Mouse (Mus musculus) MEL (cell line): Measurements from ENCODE around the gene Ntn4. TPM values are rescaled to one million over a fixed set of nuclear protein-coding genes. Genes with fewer than 3 reads are reported as not detected.

ENCODE experiments used
- DNase-seq: peaks from one replicate; pipeline ENCODE4 v3.0.0; 2011; ENCODE audit warnings: low read depth, low spot score
- H3K27ac ChIP-seq: 2 replicates; pipeline ENCODE4 v1.5.1; 2012; ENCODE audit warnings: low read depth, mild to moderate bottlenecking, control low read depth, low read length, moderate library complexity; ENCODE audit not compliant: control insufficient read depth
- H3K27me3 ChIP-seq, 2 experiments: fragments of 150-350 bp in 1 of 2; sonication (generic) in 1 of 2; 2 replicates each; pipeline ENCODE4 v1.6.1; 2012; ENCODE audit warnings: low read length in 2 of 2, mild to moderate bottlenecking in 2 of 2, improper control_type of control experiment in 1 of 2, moderate library complexity in 1 of 2; ENCODE audit not compliant: insufficient read depth in 2 of 2, control insufficient read depth in 1 of 2
- H3K36me3 ChIP-seq, 2 experiments: 2 replicates each; pipeline ENCODE4 v1.6.1; 2012 to 2014; ENCODE audit warnings: low read length in 2 of 2, improper control_type of control experiment in 1 of 2, inconsistent platforms in 1 of 2, mild to moderate bottlenecking in 1 of 2; ENCODE audit not compliant: insufficient read depth in 2 of 2, control insufficient read depth in 1 of 2
- H3K4me1 ChIP-seq, 2 experiments: fragments of 150-350 bp in 1 of 2; sonication (generic) in 1 of 2; 2 replicates each; pipeline ENCODE4 v1.6.1; 2012; ENCODE audit warnings: low read length in 2 of 2, improper control_type of control experiment in 1 of 2, mild to moderate bottlenecking in 1 of 2; ENCODE audit not compliant: insufficient read depth in 2 of 2, control insufficient read depth in 1 of 2
- H3K4me3 ChIP-seq, 2 experiments: fragments of 150-350 bp in 1 of 2; sonication (generic) in 1 of 2; 2 replicates each; pipeline ENCODE4 v1.5.1; 2012; ENCODE audit warnings: low read depth in 2 of 2, low read length in 2 of 2, mild to moderate bottlenecking in 2 of 2, moderate library complexity in 2 of 2, control low read depth in 1 of 2, improper control_type of control experiment in 1 of 2; ENCODE audit not compliant: control insufficient read depth in 1 of 2, insufficient read depth in 1 of 2
- H3K79me2 ChIP-seq: 2 replicates; pipeline ENCODE4 v1.6.1; 2012; ENCODE audit warnings: mild to moderate bottlenecking, low read length, moderate library complexity; ENCODE audit not compliant: control insufficient read depth, poor library complexity, insufficient read depth
- H3K9ac ChIP-seq: 2 replicates; pipeline ENCODE4 v1.6.1; 2012; ENCODE audit warnings: low read depth, mild to moderate bottlenecking, control low read depth, low read length, moderate library complexity; ENCODE audit not compliant: control insufficient read depth, poor library complexity, severe bottlenecking
- H3K9me3 ChIP-seq: fragments of 150-350 bp; sonication (generic); replicated peaks from 2 replicates; pipeline ENCODE4 v1.6.1; 2012; ENCODE audit warnings: mild to moderate bottlenecking, low read length, improper control_type of control experiment, moderate library complexity; ENCODE audit not compliant: insufficient read depth
- BHLHE40 ChIP-seq: IDR thresholded peaks from 2 replicates; pipeline ENCODE4 v1.6.1; 2012; ENCODE audit warnings: low read depth, mild to moderate bottlenecking, inconsistent platforms, low read length, improper control_type of control experiment, borderline replicate concordance
- CHD1 ChIP-seq: IDR thresholded peaks from 2 replicates; pipeline ENCODE4 v1.6.1; 2012; ENCODE audit warnings: low read depth, mild to moderate bottlenecking, inconsistent platforms, low read length, improper control_type of control experiment
- CHD2 ChIP-seq: IDR thresholded peaks from 2 replicates; pipeline ENCODE4 v1.6.1; 2011; ENCODE audit warnings: low read length, improper control_type of control experiment
- CTCF ChIP-seq, 3 experiments: IDR thresholded peaks in 2 of 3; conservative IDR thresholded peaks in 1 of 3; 2 replicates each; pipeline ENCODE4 v1.5.1; 2011 to 2012; ENCODE audit warnings: low read length in 3 of 3, low read depth in 2 of 3, mild to moderate bottlenecking in 2 of 3, improper control_type of control experiment in 1 of 3, inconsistent platforms in 1 of 3, mixed read lengths in 1 of 3, moderate library complexity in 1 of 3; ENCODE audit not compliant: control insufficient read depth in 1 of 3, insufficient read depth in 1 of 3, poor library complexity in 1 of 3, severe bottlenecking in 1 of 3
- ELF1 ChIP-seq: IDR thresholded peaks from 2 replicates; pipeline ENCODE4 v1.6.1; 2014; ENCODE audit warnings: low read depth, mild to moderate bottlenecking, inconsistent platforms, low read length, improper control_type of control experiment, moderate library complexity
- ETS1 ChIP-seq: IDR thresholded peaks from 2 replicates; pipeline ENCODE4 v1.6.1; 2012; ENCODE audit warnings: low read depth, mild to moderate bottlenecking, inconsistent platforms, low read length, improper control_type of control experiment, moderate library complexity
- GABPA ChIP-seq: IDR thresholded peaks from 2 replicates; pipeline ENCODE4 v1.6.1; 2012; ENCODE audit warnings: low read depth, mild to moderate bottlenecking, inconsistent platforms, low read length, improper control_type of control experiment, moderate library complexity
- HCFC1 ChIP-seq: IDR thresholded peaks from 2 replicates; pipeline ENCODE4 v1.6.1; 2012; ENCODE audit warnings: low read depth, mild to moderate bottlenecking, inconsistent platforms, low read length, improper control_type of control experiment, moderate library complexity
- JUND ChIP-seq: IDR thresholded peaks from 2 replicates; pipeline ENCODE4 v1.6.1; 2011; ENCODE audit warnings: low read depth, mild to moderate bottlenecking, improper control_type of control experiment, low read length
- KAT2A ChIP-seq: conservative IDR thresholded peaks from 2 replicates; pipeline ENCODE4 v1.6.1; 2012; ENCODE audit warnings: low read depth, low read length, improper control_type of control experiment, inconsistent platforms
- MAX ChIP-seq: IDR thresholded peaks from 2 replicates; pipeline ENCODE4 v1.6.1; 2011; ENCODE audit warnings: low read length, improper control_type of control experiment
- MXI1 ChIP-seq: IDR thresholded peaks from 2 replicates; pipeline ENCODE4 v1.6.1; 2011; ENCODE audit warnings: mild to moderate bottlenecking, low read depth, low read length, improper control_type of control experiment
- NELFE ChIP-seq: IDR thresholded peaks from 2 replicates; pipeline ENCODE4 v1.6.1; 2011; ENCODE audit warnings: low read depth, low read length, improper control_type of control experiment
- NRF1 ChIP-seq: IDR thresholded peaks from 2 replicates; pipeline ENCODE4 v1.6.1; 2014; ENCODE audit warnings: low read depth, mild to moderate bottlenecking, inconsistent platforms, low read length, improper control_type of control experiment, moderate library complexity; ENCODE audit not compliant: poor library complexity, insufficient read depth, severe bottlenecking
- POLR2AphosphoS2 ChIP-seq: IDR thresholded peaks from 2 replicates; pipeline ENCODE4 v1.6.1; 2011; ENCODE audit warnings: low read length, improper control_type of control experiment
- POLR2AphosphoS5 ChIP-seq: IDR thresholded peaks from 2 replicates; pipeline ENCODE4 v1.6.1; 2012; ENCODE audit warnings: low read depth, borderline replicate concordance, mild to moderate bottlenecking, inconsistent platforms, low read length, moderate library complexity, mixed read lengths
- RAD21 ChIP-seq: IDR thresholded peaks from 2 replicates; pipeline ENCODE4 v1.6.1; 2011; ENCODE audit warnings: mild to moderate bottlenecking, low read depth, low read length, improper control_type of control experiment
- SMC3 ChIP-seq: IDR thresholded peaks from 2 replicates; pipeline ENCODE4 v1.6.1; 2011; ENCODE audit warnings: low read depth, low read length, improper control_type of control experiment
- TAL1 ChIP-seq: IDR thresholded peaks from 2 replicates; pipeline ENCODE4 v1.6.1; 2012; ENCODE audit warnings: mild to moderate bottlenecking, inconsistent platforms, low read length, moderate library complexity, mixed read lengths
- TBP ChIP-seq: IDR thresholded peaks from 2 replicates; pipeline ENCODE4 v1.8.0; 2011; ENCODE audit warnings: low read depth, low read length, improper control_type of control experiment
- UBTF ChIP-seq: IDR thresholded peaks from 2 replicates; pipeline ENCODE4 v1.6.1; 2012; ENCODE audit warnings: low read depth, mild to moderate bottlenecking, inconsistent platforms, low read length, improper control_type of control experiment, moderate library complexity, borderline replicate concordance; ENCODE audit not compliant: insufficient read depth
- USF1 ChIP-seq: IDR thresholded peaks from 2 replicates; pipeline ENCODE4 v1.6.1; 2014; ENCODE audit warnings: low read depth, mild to moderate bottlenecking, inconsistent platforms, low read length, improper control_type of control experiment, moderate library complexity
- ZNF384 ChIP-seq: IDR thresholded peaks from 2 replicates; pipeline ENCODE4 v1.6.1; 2012; ENCODE audit warnings: low read depth, mild to moderate bottlenecking, inconsistent platforms, low read length, improper control_type of control experiment
- polyA plus RNA-seq, 2 experiments: library from polyadenylated mRNA; stranded (reverse) in 1 of 2; unstranded in 1 of 2; fragments of >175 nt in 1 of 2; fragments of >200 nt in 1 of 2; gene quantifications; 2 replicates each; pipeline versions ENCODE4 v1.2.1 to v1.2.4; 2012; ENCODE audit warnings: low replicate concordance in 2 of 2, low read depth in 1 of 2; ENCODE audit not compliant: insufficient read length in 2 of 2, insufficient read depth in 1 of 2, missing spikeins in 1 of 2
- total RNA-seq: library from RNA; depleted of rRNA; stranded (reverse); fragments of 300-350 nt; gene quantifications from 2 replicates; pipeline ENCODE4 v1.2.3, GENCODE M21; 2012

The Ntn4 gene
- total and polyA plus RNA-seq, 3 experiments: not detected

DNA sequence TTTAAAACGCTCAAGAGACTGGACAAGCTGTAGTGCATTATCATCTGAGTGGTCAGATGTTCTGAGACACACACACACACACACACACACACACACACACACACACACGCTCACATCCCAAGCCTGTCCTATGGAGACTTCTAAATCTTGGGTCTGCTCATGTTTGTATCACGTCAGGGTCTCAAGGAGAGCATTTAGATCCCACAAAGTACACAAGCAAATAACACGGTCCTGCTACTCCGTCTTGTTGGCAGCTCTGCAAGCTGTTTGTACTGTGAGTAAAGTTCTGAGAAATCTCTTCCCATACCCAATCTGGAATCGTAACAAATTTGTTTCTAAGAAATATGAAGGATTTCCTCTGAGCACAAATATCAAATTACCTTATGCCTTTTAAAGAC, 67.6 kb downstream of the Ntn4 start:
- no peaks in the 10 kb centered on the region for H3K36me3 ChIP-seq
- H3K27me3 ChIP-seq: no peaks in the 10 kb centered on the region; a peak in 2 of 4 replicates
- H3K4me3 ChIP-seq: no peak overlapping the region
- no peak overlapping the region for H3K9ac ChIP-seq
- H3K27ac ChIP-seq: no peak overlapping the region
- H3K9me3 ChIP-seq: no peaks in the 10 kb centered on the region
- no peaks in the 10 kb centered on the region for H3K4me1 ChIP-seq
- no peak for DNase-seq
- TF ChIP-seq NRF1: no peak
- no peak for TF ChIP-seq JUND
- no peak for TF ChIP-seq ZNF384
- no peak for TF ChIP-seq CHD1
- TF ChIP-seq, all 39 proteins: peak for 0
- no peaks in the 10 kb centered on the region for H3K79me2 ChIP-seq

DNA sequence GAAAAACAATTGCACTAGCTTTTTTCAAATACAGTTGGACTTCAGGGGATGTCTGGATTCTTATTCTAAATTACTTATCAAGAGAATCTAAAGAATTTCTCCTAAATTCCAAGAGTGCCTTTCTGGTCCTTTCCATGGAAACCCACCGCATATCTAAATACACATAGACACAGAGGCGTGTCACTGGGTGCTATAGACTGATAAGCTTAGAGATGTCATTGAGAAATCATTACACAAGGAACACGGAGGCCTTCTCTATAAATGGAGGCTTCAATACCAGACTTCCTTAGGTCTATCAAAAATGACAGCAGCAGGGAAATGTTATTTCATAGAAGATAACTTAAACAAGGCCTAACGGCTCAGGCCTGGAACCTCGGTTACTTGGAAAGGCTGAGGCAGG, 68.0 kb downstream of the Ntn4 start:
- H3K27ac ChIP-seq: no peak overlapping the region
- no peak overlapping the region for H3K9ac ChIP-seq
- no peak for TF ChIP-seq ETS1
- TF ChIP-seq GABPA: no peak
- TF ChIP-seq POLR2AphosphoS5: no peak
- no peak for TF ChIP-seq ZNF384
- no peak for TF ChIP-seq MXI1
- TF ChIP-seq KAT2A: no peak

DNA sequence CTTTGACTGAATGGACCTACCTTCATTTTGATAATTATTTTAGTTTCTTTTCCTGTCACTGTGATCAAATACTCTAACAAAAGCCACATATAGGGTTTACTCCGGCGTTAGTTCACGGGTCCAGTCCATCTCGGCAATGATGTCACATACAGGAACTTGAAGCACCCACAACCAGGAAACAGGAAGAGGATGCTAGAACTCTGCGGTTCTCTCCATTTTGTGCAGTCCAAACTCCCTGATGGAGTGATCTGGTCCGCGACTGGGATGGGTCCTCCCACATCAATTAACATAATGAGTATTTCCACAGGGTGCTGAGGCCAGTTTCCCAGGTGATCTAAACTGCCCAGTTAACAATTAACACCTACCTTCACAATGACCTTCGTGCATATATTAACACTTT, 69.1 kb downstream of the Ntn4 start:
- Histone ChIP-seq H3K4me1 (no peaks in the 10 kb centered on the region), H3K27me3 (no peaks in the 10 kb centered on the region; a peak in 1 of 4 replicates), H3K4me3 (no peak overlapping the region), H3K79me2 (no peaks in the 10 kb centered on the region), H3K9me3 (no peaks in the 10 kb centered on the region), H3K9ac (no peak overlapping the region), H3K36me3 (no peaks in the 10 kb centered on the region), H3K27ac (no peak overlapping the region)
- DNase-seq: no peak
- TF ChIP-seq KAT2A (no peak), SMC3 (no peak), RAD21 (no peak), ELF1 (no peak), TAL1 (no peak), TBP (no peak), BHLHE40 (no peak), POLR2AphosphoS2 (no peak), MAX (no peak), CHD2 (no peak), USF1 (no peak), UBTF (no peak), CTCF (IDR thresholded peaks at IDR 0.05 in 2 of 3, conservative IDR thresholded peaks at IDR 0.05 in 1 of 3; ENCODE audit: control insufficient read depth in 1 of 3, insufficient read depth in 1 of 3, low read depth in 2 of 3, low read length in 3 of 3, poor library complexity in 1 of 3, severe bottlenecking in 1 of 3) (no peak), NELFE (no peak), MXI1 (no peak), HCFC1 (no peak)

More for the DNA sequence above, 68.0 kb downstream of the Ntn4 start:
- Histone ChIP-seq H3K9me3 (no peaks in the 10 kb centered on the region), H3K36me3 (no peaks in the 10 kb centered on the region), H3K27me3 (no peaks in the 10 kb centered on the region; a peak in 1 of 4 replicates), H3K4me3 (no peak overlapping the region), H3K79me2 (no peaks in the 10 kb centered on the region), H3K4me1 (no peaks in the 10 kb centered on the region)
- no peak for DNase-seq
